In genomic region chr2:165881585-165882431, GRCm38 (mm10) we compare ENCODE assay signal across 8 mouse cellular contexts. TPM values are rescaled to one million over a fixed set of nuclear protein-coding genes. Genes with fewer than 3 reads are reported as not detected.
A peak's percentile ranks its signal among the peaks of the same experiment; 100 is the strongest.
DNase-seq lines count a peak whose midpoint lies in the region; ATAC-seq and TF ChIP-seq lines count a peak whose summit lies in the region.

No protein-coding gene starts in this region.

- no peak for ATAC-seq in megakaryocyte progenitor cell, adult 5-6 weeks (replicated peaks; ENCODE audit: poor library complexity)
- ATAC-seq in activated CD4-positive, CD25-positive, alpha-beta regulatory T cell, adult 4 months: no peak

- TF ChIP-seq CTCF in heart, adult 2 months (IDR thresholded peaks at IDR 0.05): no peak
- no peak for TF ChIP-seq CTCF in kidney, adult 2 months (conservative IDR thresholded peaks at IDR 0.05; ENCODE audit: insufficient read depth, insufficient read length, low read depth, low read length)

- no peak for TF ChIP-seq POLR2A in heart, adult 2 months (IDR thresholded peaks at IDR 0.05; ENCODE audit: insufficient read depth, low read depth, low read length)
- no peak for TF ChIP-seq POLR2A in kidney, adult 2 months (IDR thresholded peaks at IDR 0.05; ENCODE audit: low read depth, low read length)

- DNase-seq in gastrocnemius, postnatal 25 days: peak; percentile 40
- DNase-seq in gastrocnemius, adult 8-10 months (ENCODE audit: low spot score in 2 of 2): no peak
- DNase-seq in cerebellum, adult 9-11 months: peak; percentile 65
- DNase-seq in heart, adult 2 months: peak; percentile 60 to 61
- DNase-seq in kidney, adult 2 months: peak; percentile 78

- H3K27me3 ChIP-seq in heart, adult 2 months (ENCODE audit: control insufficient read depth, insufficient read depth, low read length): no peaks in the 10 kb centered on the region
- no peaks in the 10 kb centered on the region for H3K27me3 ChIP-seq in kidney, adult 2 months (replicated peaks; ENCODE audit: control insufficient read depth, insufficient read depth, low read length)

- TF ChIP-seq EP300 in heart, adult 2 months (IDR thresholded peaks at IDR 0.05; ENCODE audit: insufficient read depth, low read depth, low read length): peak; percentile 29; the same call in 1 of the 2 replicates

- WGBS in heart, adult 2 months: 13% methylated on average over 11 of the region's 13 CpGs
- 15% methylated on average over 11 of the region's 13 CpGs for WGBS in kidney, adult 2 months
- WGBS in macrophage (ENCODE audit: missing documents): 40% methylated on average over 13 of the region's 13 CpGs

- H3K4me3 ChIP-seq in heart, adult 2 months: no peak overlapping the region; the same call in 1 of the 2 replicates
- H3K4me3 ChIP-seq in kidney, adult 2 months (ENCODE audit: insufficient read depth, low read depth, low read length): no peak overlapping the region
- peak overlapping the region; percentile 44 for H3K4me3 ChIP-seq in macrophage (ENCODE audit: inconsistent target)

- H3K4me1 ChIP-seq in heart, adult 2 months (ENCODE audit: control insufficient read depth, insufficient read depth, low read length): peaks cover 66% of the 10 kb centered on the region
- H3K4me1 ChIP-seq in kidney, adult 2 months (ENCODE audit: control insufficient read depth, insufficient read depth, low read length): peaks cover 79% of the 10 kb centered on the region

- peak overlapping the region; percentile 97 for H3K27ac ChIP-seq in heart, adult 2 months
- peak overlapping the region; percentile 93 for H3K27ac ChIP-seq in kidney, adult 2 months (ENCODE audit: insufficient read depth, low read depth, low read length)
- H3K27ac ChIP-seq in macrophage: peak overlapping the region; percentile 97

- H3K79me2 ChIP-seq in heart, adult 2 months (replicated peaks; ENCODE audit: control insufficient read depth, insufficient read depth, low read length): peaks cover 4% of the 10 kb centered on the region; the same call in 1 of the 2 replicates
- H3K79me2 ChIP-seq in macrophage (ENCODE audit: inconsistent target): peaks cover 73% of the 10 kb centered on the region

- intact Hi-C loops in heart, adult 2 months (cut with DNase I): no loop called here

- H3K36me3 ChIP-seq in heart, adult 2 months (ENCODE audit: control insufficient read depth, insufficient read depth, low read length): peaks cover 41% of the 10 kb centered on the region
- no peaks in the 10 kb centered on the region for H3K36me3 ChIP-seq in kidney, adult 2 months (ENCODE audit: control insufficient read depth, insufficient read depth, low read length)
- H3K36me3 ChIP-seq in macrophage (ENCODE audit: inconsistent target): peaks cover 15% of the 10 kb centered on the region

- peak overlapping the region; percentile 42 for H3K9ac ChIP-seq in heart, adult 2 months (ENCODE audit: low read depth, low read length)

RNA-seq across cellular contexts. Expression of gene Zmynd8, which starts 17.0 kb away (rescaled TPM):
- total RNA-seq in gastrocnemius, postnatal 25 days (2021): 10 to 100 TPM; 17.1 to 18.4 TPM
- total RNA-seq in gastrocnemius, adult 8-10 months (2022): 10 to 100 TPM; 11.4 to 14.4 (median 13.5) TPM
- total RNA-seq in heart, adult 2 months (2021): 10 to 100 TPM; 44.4 to 47.2 TPM
- 20.4 and 31.2 TPM in 2 replicates for polyA plus RNA-seq in heart, adult 2 months (2012; rRNA removed)
- 27.7 and 29.0 TPM in 2 replicates for polyA plus RNA-seq in kidney, adult 2 months (2012; rRNA removed)
- 100 to 1,000 TPM; 113 to 715 (median 441) TPM for total RNA-seq in macrophage (2018; cell fraction: chromatin; rRNA removed)
- total RNA-seq in macrophage (2018; cell fraction: cytosol; rRNA removed): 100 to 1,000 TPM in 8 of 26 experiments, 10 to 100 TPM in 18; 32.1 to 112 (median 96.4) TPM
- 100 to 1,000 TPM in 22 of 26 experiments, 10 to 100 TPM in 4; 57.9 to 347 (median 193) TPM for total RNA-seq in macrophage (2018; cell fraction: nucleus; rRNA removed)
- 52.3 to 95.5 TPM (median 75.2 TPM) in 3 replicates for polyA plus RNA-seq in macrophage (2018)
- 44.6 and 49.9 TPM in 2 replicates for total RNA-seq in megakaryocyte progenitor cell, adult 5-6 weeks (2015)
- 32.1 and 35.8 TPM in 2 replicates for total RNA-seq in megakaryocyte progenitor cell, adult 5-6 weeks (2017)
- 10 to 100 TPM; 41.1 to 48.5 TPM for polyA plus RNA-seq in activated CD4-positive, CD25-positive, alpha-beta regulatory T cell, adult 4 months (2017; shearing (Covaris generic))

Comparison
In these comparisons a context has a peak if more than half of its experiments do, and no peak if none do; other contexts are left out.
1. DNase-seq: peak in gastrocnemius, postnatal 25 days (single experiment), cerebellum, adult 9-11 months (single experiment), heart, adult 2 months (2 of 2) and kidney, adult 2 months (single experiment); none in gastrocnemius, adult 8-10 months (0 of 2).
2. Peak in every context shown above with its lines, with median percentiles within 50 percentile points of each other: H3K27ac ChIP-seq.